Mouse (Mus musculus) G1E (cell line): Measurements from ENCODE around the gene Cdh18.

Experiments
- CTCF ChIP-seq: IDR thresholded peaks from 2 replicates; pipeline ENCODE4 v1.5.1; 2012; ENCODE audit warnings: low read depth, low read length, inconsistent platforms, mixed read lengths
- POLR2AphosphoS5 ChIP-seq: IDR thresholded peaks from 2 replicates; pipeline ENCODE4 v1.6.1; 2012; ENCODE audit warnings: low read depth, low read length, inconsistent platforms; ENCODE audit not compliant: insufficient replicate concordance
- TAL1 ChIP-seq: conservative IDR thresholded peaks from 2 replicates; pipeline ENCODE4 v1.6.1; 2012; ENCODE audit warnings: low read depth, low read length, inconsistent platforms, mixed read lengths

DNA sequence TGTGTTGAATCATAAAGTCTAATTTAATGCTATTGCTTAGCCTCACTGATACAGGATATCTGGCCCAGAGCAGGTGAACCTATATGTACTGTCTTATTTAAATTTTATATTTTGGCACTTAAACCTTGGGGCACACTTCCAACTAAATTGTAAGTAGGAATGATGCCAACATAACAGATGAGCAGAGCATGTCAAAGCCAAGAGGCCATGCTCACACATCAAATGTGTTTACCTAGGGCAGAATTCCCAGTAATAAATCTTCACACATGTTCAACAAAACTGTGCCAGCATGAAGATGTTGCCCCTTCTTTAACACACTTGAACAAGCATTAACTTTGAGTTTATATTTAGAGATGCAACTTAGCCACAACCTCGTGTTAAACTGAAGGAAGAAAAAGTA is 177.8 kb downstream of the Cdh18 start:
- TF ChIP-seq CTCF = no peak
- TF ChIP-seq POLR2AphosphoS5 = no peak
- no peak for TF ChIP-seq TAL1
